ENCODE assay signal across 8 mouse cellular contexts in the genomic region with DNA sequence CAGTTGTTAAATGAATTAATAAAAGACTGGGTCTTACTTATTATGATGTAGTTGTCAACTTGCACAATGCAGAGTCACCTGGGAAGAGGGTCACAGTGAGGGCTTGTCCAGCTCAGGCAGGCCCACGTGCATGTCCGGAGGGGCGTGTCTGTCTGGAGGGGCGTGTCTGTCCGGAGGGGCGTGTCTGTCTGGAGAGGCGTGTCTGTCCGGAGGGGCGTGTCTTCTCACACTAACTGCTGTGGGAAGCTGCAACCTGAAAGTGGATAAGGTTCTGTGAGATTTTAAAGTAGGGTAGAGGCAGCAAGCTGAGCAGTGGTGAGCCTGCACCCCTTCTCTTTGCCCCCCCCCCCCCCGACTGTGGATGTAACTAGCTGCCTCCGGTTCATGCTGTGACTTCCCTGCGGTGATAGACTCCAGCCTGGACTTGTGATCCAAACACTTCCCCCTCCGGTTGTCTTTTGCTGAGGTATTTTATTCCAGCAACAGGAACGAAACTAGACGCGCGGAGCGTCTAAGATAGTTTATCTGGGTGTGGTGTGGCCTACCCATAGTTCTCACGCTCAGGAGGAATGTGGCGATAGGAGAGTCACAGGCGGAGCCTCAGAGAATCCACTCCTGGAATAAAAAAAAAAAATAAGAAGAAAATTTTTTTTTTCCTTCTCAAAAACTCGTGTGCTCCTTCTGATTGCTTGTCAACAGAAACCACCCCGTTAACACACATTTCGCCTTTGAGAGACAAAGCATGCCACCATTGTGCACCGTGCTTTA. TPM values are rescaled to one million over a fixed set of nuclear protein-coding genes. Genes with fewer than 3 reads are reported as not detected.
DNase-seq lines count a peak whose midpoint lies in the region; ATAC-seq and TF ChIP-seq lines count a peak whose summit lies in the region.

No protein-coding gene starts in this region.

- H3K4me3 ChIP-seq in heart, embryonic 14.5 days (ENCODE audit: control insufficient read depth in 1 of 2, insufficient read depth in 1 of 2, low read depth in 1 of 2, low read length in 2 of 2), result peak overlapping the region in 1 of 2 experiments; percentile 18; a peak in 2 of 4 replicates
- peak overlapping the region; percentile 50; the same call in 1 of the 2 replicates for H3K4me3 ChIP-seq in G1E (ENCODE audit: low read depth, low read length)
- 0 out of 2 replicates have a peak overlapping the region, but pooled peaks have one; percentile 7 for H3K4me3 ChIP-seq in intestine, embryonic 15.5 days (replicated peaks)
- no peak overlapping the region for H3K4me3 ChIP-seq in lung, postnatal 0 days (ENCODE audit: low read depth, low read length)

- no peak for TF ChIP-seq EP300 in lung, postnatal 0 days (IDR thresholded peaks at IDR 0.05)

- 30% methylated on average over 25 of the region's 25 CpGs for WGBS in heart, embryonic 14.5 days
- WGBS in intestine, embryonic 15.5 days, result 50% methylated on average over 25 of the region's 25 CpGs
- 47% methylated on average over 24 of the region's 25 CpGs for WGBS in lung, postnatal 0 days

- H3K9ac ChIP-seq in heart, embryonic 14.5 days (ENCODE audit: low read length), result no peak overlapping the region; the same call in 1 of the 2 replicates
- no peak overlapping the region for H3K9ac ChIP-seq in intestine, embryonic 15.5 days
- no peak overlapping the region for H3K9ac ChIP-seq in lung, postnatal 0 days (replicated peaks; ENCODE audit: low read depth)

- ATAC-seq in heart, embryonic 14.5 days (ENCODE audit: insufficient number of reproducible peaks, insufficient read depth, low FRiP score, low read depth), result peak; percentile 69; the same call in 1 of the 2 replicates
- peak; percentile 28; the same call in 1 of the 2 replicates for ATAC-seq in G1E (ENCODE audit: extremely low read depth, insufficient number of reproducible peaks, low FRiP score, poor library complexity, severe bottlenecking)
- peak; percentile 91 for ATAC-seq in intestine, embryonic 15.5 days
- peak; percentile 87 for ATAC-seq in lung, postnatal 0 days

- H3K4me2 ChIP-seq in heart, embryonic 14.5 days (ENCODE audit: low read length), result peak overlapping the region; percentile 53
- peak overlapping the region; percentile 30 for H3K4me2 ChIP-seq in intestine, embryonic 15.5 days (replicated peaks)
- H3K4me2 ChIP-seq in lung, postnatal 0 days (replicated peaks; ENCODE audit: low read depth, low read length), result peak overlapping the region; percentile 25; the same call in 1 of the 2 replicates

- TF ChIP-seq CTCF in G1E (IDR thresholded peaks at IDR 0.05; ENCODE audit: low read depth, low read length), result no peak
- TF ChIP-seq CTCF in lung, postnatal 0 days (IDR thresholded peaks at IDR 0.05), result no peak

- H3K9me3 ChIP-seq in heart, embryonic 14.5 days (ENCODE audit: control insufficient read depth, low read length), result no peaks in the 10 kb centered on the region
- no peaks in the 10 kb centered on the region for H3K9me3 ChIP-seq in G1E (replicated peaks)
- no peaks in the 10 kb centered on the region for H3K9me3 ChIP-seq in intestine, embryonic 15.5 days
- H3K9me3 ChIP-seq in lung, postnatal 0 days (ENCODE audit: low read length), result no peaks in the 10 kb centered on the region

- H3K27me3 ChIP-seq in heart, embryonic 14.5 days (ENCODE audit: control insufficient read depth, insufficient read depth, low read length), result peaks cover 13% of the 10 kb centered on the region
- H3K27me3 ChIP-seq in G1E (ENCODE audit: insufficient read depth, low read length), result peaks cover 28% of the 10 kb centered on the region
- no peaks in the 10 kb centered on the region; the same call in 1 of the 2 replicates for H3K27me3 ChIP-seq in intestine, embryonic 15.5 days (replicated peaks)
- 0 out of 2 replicates have a peak, but pooled peaks cover 4% of the 10 kb centered on the region for H3K27me3 ChIP-seq in lung, postnatal 0 days (replicated peaks; ENCODE audit: insufficient read depth, low read length)

- H3K36me3 ChIP-seq in heart, embryonic 14.5 days (ENCODE audit: control insufficient read depth, insufficient read depth, low read length), result no peaks in the 10 kb centered on the region
- no peaks in the 10 kb centered on the region for H3K36me3 ChIP-seq in G1E (replicated peaks)
- no peaks in the 10 kb centered on the region for H3K36me3 ChIP-seq in intestine, embryonic 15.5 days
- H3K36me3 ChIP-seq in lung, postnatal 0 days (ENCODE audit: insufficient read depth, low read length), result no peaks in the 10 kb centered on the region

- H3K27ac ChIP-seq in heart, embryonic 14.5 days (replicated peaks in 1 of 2; ENCODE audit: control insufficient read depth in 1 of 2, insufficient read depth in 1 of 2, low read depth in 2 of 2, low read length in 2 of 2), result peak overlapping the region in 1 of 2 experiments; percentile 41; a peak in 2 of 4 replicates
- H3K27ac ChIP-seq in intestine, embryonic 15.5 days, result peak overlapping the region; percentile 62; the same call in 1 of the 2 replicates
- peak overlapping the region; percentile 38 for H3K27ac ChIP-seq in lung, postnatal 0 days (ENCODE audit: low read length)

- intact Hi-C loops in left cerebral cortex, postnatal 4 days (cut with DNase I), result no loop called here

- H3K4me1 ChIP-seq in heart, embryonic 14.5 days (ENCODE audit: control insufficient read depth in 2 of 2, insufficient read depth in 2 of 2, low read length in 2 of 2), result peaks cover 2 to 7% of the 10 kb centered on the region in 2 experiments; a peak in 2 of 4 replicates
- peaks cover 22% of the 10 kb centered on the region for H3K4me1 ChIP-seq in G1E (ENCODE audit: insufficient read depth, low read depth, low read length)
- peaks cover 3% of the 10 kb centered on the region; the same call in 1 of the 2 replicates for H3K4me1 ChIP-seq in intestine, embryonic 15.5 days (replicated peaks)
- no peaks in the 10 kb centered on the region for H3K4me1 ChIP-seq in lung, postnatal 0 days (ENCODE audit: insufficient read depth, low read depth, low read length)

- DNase-seq in heart, adult 9 months (ENCODE audit: low spot score in 2 of 2), result no peak
- no peak for DNase-seq in G1E (ENCODE audit: low spot score)
- peak; percentile 62 for DNase-seq in lung, postnatal 0 days (ENCODE audit: low spot score)
- DNase-seq in left cerebral cortex, postnatal 4 days, result no peak
- no peak for DNase-seq in layer of hippocampus, postnatal 14 days (ENCODE audit: low spot score in 2 of 2)
- DNase-seq in thymus, postnatal 4 days, result no peak

RNA-seq across cellular contexts. Expression of a gene that starts 4.6 kb away (rescaled TPM):
- 105 TPM in 2 replicates for polyA plus RNA-seq in heart, embryonic 14.5 days (2014; fragmentation: Nextera tagmentation; extraction: Ambion mirVana)
- total RNA-seq in G1E (2014; fragmentation: Nextera tagmentation) (12.3 and 12.7 TPM in 2 replicates), G1E (2017) (16.1 and 16.4 TPM in 2 replicates)
- polyA plus RNA-seq in G1E (2012), result 14.2 and 14.4 TPM in 2 replicates
- 23.5 and 24.0 TPM in 2 replicates for polyA plus RNA-seq in intestine, embryonic 15.5 days (2015; fragmentation: Nextera tagmentation; extraction: Ambion mirVana)
- polyA plus RNA-seq in lung, postnatal 0 days (2015; fragmentation: Nextera tagmentation; extraction: Ambion mirVana), result 54.7 and 56.1 TPM in 2 replicates
- total RNA-seq in left cerebral cortex, postnatal 4 days (2021), result 10 to 100 TPM; 48.3 to 50.1 TPM
- total RNA-seq in layer of hippocampus, postnatal 14 days (2021), result 10 to 100 TPM; 39.5 to 40.3 TPM

RNA-seq across cellular contexts. Expression of a gene that starts 10.3 kb away (rescaled TPM):
- 0.72 and 0.89 TPM in 2 replicates for polyA plus RNA-seq in heart, embryonic 14.5 days (2014; fragmentation: Nextera tagmentation; extraction: Ambion mirVana)
- not detected in 2 replicates for total RNA-seq in G1E (2014; fragmentation: Nextera tagmentation)
- under 0.01 TPM in 1 of 2 replicates, not detected in the other for total RNA-seq in G1E (2017)
- polyA plus RNA-seq in G1E (2012), result 0.01 TPM in 1 of 2 replicates, not detected in the other
- polyA plus RNA-seq in intestine, embryonic 15.5 days (2015; fragmentation: Nextera tagmentation; extraction: Ambion mirVana), result 80.6 and 81.8 TPM in 2 replicates
- 14.5 and 16.4 TPM in 2 replicates for polyA plus RNA-seq in lung, postnatal 0 days (2015; fragmentation: Nextera tagmentation; extraction: Ambion mirVana)
- total RNA-seq in left cerebral cortex, postnatal 4 days (2021), result 1 to 10 TPM in 1 of 2 experiments, under 1 TPM in 1; 0.44 to 1.1 TPM
- 10 to 100 TPM in 1 of 2 experiments, 1 to 10 TPM in 1; 2.1 to 15.4 TPM for total RNA-seq in layer of hippocampus, postnatal 14 days (2021)

Comparison
In these comparisons a context has a peak if more than half of its experiments do, and no peak if none do; other contexts are left out.
1. ATAC-seq: peak in every context shown above with its lines; median percentile 91 in intestine, embryonic 15.5 days; 87 in lung, postnatal 0 days; 69 in heart, embryonic 14.5 days; 28 in G1E.